Mouse (Mus musculus) limb, embryonic 13.5 days (tissue): ENCODE measurements around the gene Cdr2l. TPM values are rescaled to one million over a fixed set of nuclear protein-coding genes. Genes with fewer than 3 reads are reported as not detected.
"Not testable (repeated sequence)": the region's sequence is repeated elsewhere in the genome, so short reads cannot be mapped to it uniquely, and the experiment has no call there.

ENCODE experiments used
- ATAC-seq: fragments of 200-750 bp; cut with Nextera tagmentation; 2 replicates; pipeline ENCODE4 v1.8.0; 2017; ENCODE audit warnings: low read depth, moderate number of reproducible peaks, moderate TSS enrichment; ENCODE audit not compliant: low FRiP score
- H3K27ac ChIP-seq: fragments of 300-500 bp; sonication (generic); 2 replicates; pipeline ENCODE4 v1.5.1; 2015; ENCODE audit warnings: inconsistent platforms, mild to moderate bottlenecking, moderate library complexity
- H3K27me3 ChIP-seq: fragments of 300-500 bp; sonication (generic); 2 replicates; pipeline ENCODE4 v1.6.1; 2015; ENCODE audit warnings: mild to moderate bottlenecking, inconsistent platforms
- H3K36me3 ChIP-seq: fragments of 300-500 bp; sonication (generic); 2 replicates; pipeline ENCODE4 v1.6.1; 2015; ENCODE audit warnings: inconsistent platforms, mild to moderate bottlenecking, moderate library complexity
- H3K4me1 ChIP-seq: fragments of 300-500 bp; sonication (generic); 2 replicates; pipeline ENCODE4 v1.6.1; 2015; ENCODE audit warnings: inconsistent platforms
- H3K4me2 ChIP-seq: fragments of 300-500 bp; sonication (generic); replicated peaks from 2 replicates; pipeline ENCODE4 v1.6.1; 2015; ENCODE audit warnings: inconsistent platforms, mild to moderate bottlenecking, moderate library complexity
- H3K4me3 ChIP-seq: fragments of 300-500 bp; sonication (generic); 2 replicates; pipeline ENCODE4 v1.5.1; 2015; ENCODE audit warnings: moderate library complexity, mild to moderate bottlenecking, inconsistent platforms
- H3K9ac ChIP-seq: fragments of 300-500 bp; sonication (generic); 2 replicates; pipeline ENCODE4 v1.6.1; 2015; ENCODE audit warnings: mild to moderate bottlenecking, inconsistent platforms
- H3K9me3 ChIP-seq: fragments of 300-500 bp; sonication (generic); 2 replicates; pipeline ENCODE4 v1.6.1; 2016; ENCODE audit warnings: inconsistent platforms
- WGBS: fragments of 180-500 bp; shearing (Covaris S2); methylation state at CpG from one replicate; pipeline ENCODE4 v1.1.7; 2015; 5-methylcytosine and 5-hydroxymethylcytosine counted together
- polyA plus RNA-seq: library from polyadenylated mRNA; unstranded; fragments of >200 nt; fragmentation: Nextera tagmentation; extraction: Ambion mirVana; gene quantifications from 2 replicates; pipeline ENCODE4 v1.2.1, GENCODE M21; 2015

Cdr2l gene
- polyA plus RNA-seq, 1 experiment from 2014 or later: 11.3 TPM

DNA sequence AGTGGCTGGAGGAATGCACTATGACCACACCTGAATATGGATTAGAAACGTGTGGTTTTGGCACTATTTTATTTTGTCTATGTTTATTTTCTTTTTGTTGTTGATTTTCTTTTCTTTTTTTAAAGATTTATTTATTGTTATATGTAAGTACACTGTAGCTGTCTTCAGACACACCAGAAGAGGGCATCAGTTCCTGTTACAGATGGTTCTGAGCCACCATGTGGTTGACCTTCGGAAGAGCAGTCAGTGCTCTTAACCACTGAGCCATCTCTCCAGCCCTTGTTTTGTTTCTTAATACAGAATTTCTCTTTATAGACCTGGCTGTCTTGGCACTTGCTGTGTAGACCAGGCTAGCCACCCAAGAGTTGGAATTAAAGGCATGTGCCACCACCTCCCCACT, 9.0 kb upstream of the Cdr2l start:
- H3K27ac ChIP-seq: no peak overlapping the region
- H3K4me2 ChIP-seq: no peak overlapping the region
- no peak overlapping the region for H3K9ac ChIP-seq
- H3K4me1 ChIP-seq: peaks cover 9% of the 10 kb centered on the region
- no peaks in the 10 kb centered on the region for H3K36me3 ChIP-seq
- no peak for ATAC-seq
- H3K9me3 ChIP-seq: no peaks in the 10 kb centered on the region
- WGBS: 46% methylated on average over 2 of the region's 2 CpGs
- H3K27me3 ChIP-seq: peaks cover 84% of the 10 kb centered on the region
- H3K4me3 ChIP-seq: no peak overlapping the region

DNA sequence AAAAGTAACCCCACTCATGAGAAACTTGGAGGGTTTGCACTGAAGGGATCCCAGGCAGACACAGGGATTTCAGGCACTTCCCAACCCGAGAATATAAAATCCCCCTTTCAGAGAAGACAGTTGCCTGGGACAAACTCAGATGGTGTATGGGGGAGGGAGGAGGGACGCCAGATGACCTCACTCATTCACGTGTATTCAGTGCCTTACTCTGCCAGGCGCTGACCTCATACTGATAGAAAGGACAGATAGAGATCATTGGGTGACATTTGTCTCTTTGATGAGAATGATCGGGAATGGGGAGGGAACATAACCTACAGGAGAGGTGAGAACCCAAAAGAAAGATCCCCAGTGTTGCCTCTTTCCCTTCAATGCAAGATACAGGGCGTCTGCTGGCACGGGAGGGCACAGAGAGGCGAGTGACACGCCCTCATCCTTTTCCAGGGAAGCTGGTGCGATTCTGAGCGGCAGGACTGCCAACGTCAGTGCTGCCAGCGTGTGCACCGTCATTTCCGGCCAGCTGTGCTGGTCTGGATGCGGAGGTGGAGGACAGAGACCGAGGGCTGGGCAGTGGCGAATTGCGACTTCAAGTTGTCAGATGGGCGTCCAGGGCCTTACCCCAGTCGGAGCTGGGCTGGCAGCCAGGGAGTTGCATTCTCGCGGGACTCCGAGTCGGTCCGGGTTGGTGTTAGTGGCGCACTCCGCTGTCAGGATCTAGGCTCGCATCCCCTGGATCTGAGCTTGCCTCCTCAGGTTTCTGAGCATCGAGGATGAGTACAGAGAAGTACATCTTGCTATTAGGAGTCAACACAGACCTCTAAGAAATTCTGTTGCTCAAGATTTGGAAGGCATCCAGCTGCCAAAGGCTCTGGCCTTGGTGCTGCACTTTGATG, 7.7 kb upstream of the Cdr2l start:
- Histone ChIP-seq H3K9ac (peak overlapping the region; percentile 50), H3K4me3 (peak overlapping the region; percentile 38), H3K9me3 (no peaks in the 10 kb centered on the region), H3K36me3 (no peaks in the 10 kb centered on the region), H3K4me2 (peak overlapping the region; percentile 66), H3K4me1 (peaks cover 8% of the 10 kb centered on the region), H3K27ac (no peak overlapping the region), H3K27me3 (peaks cover 73% of the 10 kb centered on the region)
- no peak for ATAC-seq
- 3% methylated on average over 30 of the region's 30 CpGs for WGBS

DNA sequence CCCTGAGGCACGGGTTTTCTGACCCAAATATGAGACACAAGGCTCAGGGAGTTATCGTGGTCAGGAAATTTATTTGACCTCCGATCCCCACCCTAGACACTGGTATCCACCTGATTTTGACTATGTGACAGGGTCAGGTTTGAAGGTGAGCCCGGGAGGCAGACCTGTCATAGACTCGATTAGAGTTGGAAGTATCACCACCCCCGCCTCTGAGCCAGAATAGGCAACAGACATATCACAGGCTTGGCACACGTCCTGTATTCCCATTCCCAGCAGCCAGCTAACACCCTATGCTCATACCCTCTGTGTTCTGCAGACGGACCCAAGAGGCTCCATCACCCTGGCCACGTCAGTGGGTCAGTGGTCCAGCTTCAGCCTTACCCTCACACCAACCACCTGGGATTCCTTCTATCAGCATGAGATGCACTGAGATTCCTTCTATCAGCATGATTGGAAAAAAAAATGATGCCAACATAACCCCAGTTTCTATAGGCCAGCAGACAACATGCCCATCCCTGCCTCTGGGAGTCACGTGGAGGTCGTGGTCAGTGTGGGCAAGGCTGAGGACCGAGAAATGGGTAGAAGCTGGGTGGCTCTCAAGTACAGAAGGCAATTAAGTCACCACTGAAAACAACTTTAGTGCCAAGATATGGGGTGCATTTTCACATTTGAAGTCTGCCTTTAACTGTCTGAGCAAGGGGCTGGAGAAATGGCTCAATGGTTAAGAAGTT, 6.9 kb upstream of the Cdr2l start:
- H3K4me3 ChIP-seq: no peak overlapping the region

DNA sequence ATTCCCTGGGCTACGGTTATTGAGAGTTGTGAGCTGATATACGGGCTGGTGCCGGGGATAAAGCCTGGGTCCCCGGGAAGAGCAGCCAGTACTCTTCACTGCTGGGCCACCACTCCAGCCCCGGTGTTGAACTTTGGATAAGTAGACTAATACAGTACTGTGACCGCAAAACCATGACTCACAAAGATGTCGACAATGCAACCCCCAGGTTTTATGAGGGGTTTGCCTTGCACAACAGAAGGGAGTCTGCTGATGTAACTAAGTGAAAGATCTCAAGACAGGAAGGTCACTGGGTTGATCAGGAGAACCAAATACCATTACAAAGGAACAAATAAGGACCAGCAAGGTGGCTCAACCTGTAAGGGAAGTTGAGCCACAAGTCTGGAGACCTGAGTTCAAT, 5.0 kb upstream of the Cdr2l start:
- H3K9ac ChIP-seq: no peak overlapping the region
- no peaks in the 10 kb centered on the region for H3K9me3 ChIP-seq
- no peak overlapping the region for H3K4me2 ChIP-seq
- no peak for ATAC-seq
- H3K36me3 ChIP-seq: no peaks in the 10 kb centered on the region
- peaks cover 15% of the 10 kb centered on the region for H3K4me1 ChIP-seq
- no peak overlapping the region for H3K27ac ChIP-seq
- 64% methylated on average over 7 of the region's 7 CpGs for WGBS
- no peak overlapping the region for H3K4me3 ChIP-seq
- peaks cover 46% of the 10 kb centered on the region for H3K27me3 ChIP-seq

More for the DNA sequence above, 6.9 kb upstream of the Cdr2l start:
- no peaks in the 10 kb centered on the region for H3K36me3 ChIP-seq
- H3K27me3 ChIP-seq: peaks cover 65% of the 10 kb centered on the region
- no peak overlapping the region for H3K27ac ChIP-seq
- H3K4me2 ChIP-seq: peak overlapping the region; percentile 66; the same call in 1 of the 2 replicates
- WGBS: 64% methylated on average over 12 of the region's 12 CpGs
- H3K9me3 ChIP-seq: no peaks in the 10 kb centered on the region
- no peak for ATAC-seq
- H3K4me1 ChIP-seq: peaks cover 8% of the 10 kb centered on the region
- no peak overlapping the region for H3K9ac ChIP-seq

DNA sequence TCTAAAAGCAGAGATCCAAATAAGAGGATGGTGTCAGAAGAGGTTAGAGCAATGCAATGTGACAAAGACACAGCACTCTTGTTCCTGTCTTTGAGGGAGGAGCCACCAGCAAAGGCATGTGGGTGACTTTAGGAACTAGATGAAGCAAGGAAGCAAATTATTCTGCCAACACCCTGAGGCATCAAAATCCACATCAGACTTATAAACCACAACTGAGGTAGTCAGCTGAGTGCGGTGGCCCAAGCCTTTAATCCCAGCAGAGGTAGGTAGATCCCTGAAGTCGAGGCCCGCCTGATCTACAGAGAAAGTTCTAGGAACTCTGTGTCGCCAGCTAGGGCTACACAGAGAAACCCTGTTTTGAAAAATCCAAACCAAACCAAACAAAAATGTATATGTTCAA, 4.5 kb upstream of the Cdr2l start:
- Histone ChIP-seq H3K36me3 (no peaks in the 10 kb centered on the region), H3K4me3 (no peak overlapping the region), H3K27me3 (peaks cover 41% of the 10 kb centered on the region), H3K9me3 (no peaks in the 10 kb centered on the region), H3K4me1 (peaks cover 15% of the 10 kb centered on the region), H3K27ac (no peak overlapping the region), H3K4me2 (no peak overlapping the region), H3K9ac (no peak overlapping the region)
- no peak for ATAC-seq
- 75% methylated on average over 4 of the region's 4 CpGs for WGBS

DNA sequence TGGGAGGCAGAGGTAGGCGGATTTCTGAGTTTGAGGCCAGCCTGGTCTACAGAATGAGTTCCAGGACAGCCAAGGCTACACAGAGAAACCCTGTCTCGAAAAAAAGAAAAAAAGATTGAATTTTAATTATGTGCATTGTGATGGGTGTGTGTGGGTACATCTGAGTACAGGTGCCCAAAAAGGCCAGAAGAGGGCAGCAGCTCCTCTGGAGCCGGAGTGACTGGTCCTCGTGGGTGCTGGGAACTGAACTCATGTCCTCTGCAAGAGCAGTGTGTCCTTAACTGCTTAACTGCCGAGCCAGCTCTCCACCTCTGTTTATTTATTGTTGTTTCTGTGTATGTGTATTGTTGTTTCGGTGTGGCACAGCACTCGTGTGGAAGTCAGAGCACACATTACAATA, 3.9 kb upstream of the Cdr2l start:
- Histone ChIP-seq H3K4me3 (no peak overlapping the region), H3K9me3 (no peaks in the 10 kb centered on the region), H3K9ac (no peak overlapping the region), H3K27me3 (peaks cover 35% of the 10 kb centered on the region), H3K4me1 (peaks cover 20% of the 10 kb centered on the region), H3K4me2 (no peak overlapping the region), H3K36me3 (no peaks in the 10 kb centered on the region), H3K27ac (no peak overlapping the region)
- ATAC-seq: no peak
- 84% methylated on average over 7 of the region's 7 CpGs for WGBS

DNA sequence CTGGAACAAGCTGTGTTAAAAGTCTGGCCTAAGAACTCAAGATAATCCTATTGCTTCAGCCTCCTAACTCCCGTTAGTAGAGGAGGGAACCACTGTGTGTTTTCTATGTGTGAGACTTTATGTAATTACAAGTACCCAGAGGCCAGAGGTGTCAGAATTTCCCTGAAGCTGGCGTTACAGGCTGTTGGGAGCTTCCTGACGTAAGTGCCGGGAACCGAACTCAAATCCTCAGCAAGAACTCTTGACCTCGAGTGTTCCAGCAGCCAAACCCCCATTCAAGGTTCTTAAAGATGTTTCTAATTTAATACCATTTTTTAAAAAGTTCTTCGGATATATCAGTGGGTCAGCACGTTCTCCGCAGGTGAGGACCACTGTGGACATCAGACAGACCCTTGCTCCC, 440 bp upstream of the Cdr2l start:
- Histone ChIP-seq H3K9me3 (no peaks in the 10 kb centered on the region), H3K4me2 (peak overlapping the region; percentile 87), H3K36me3 (no peaks in the 10 kb centered on the region), H3K27me3 (peaks cover under 1% of the 10 kb centered on the region; the same call in 1 of the 2 replicates), H3K4me1 (peaks cover 38% of the 10 kb centered on the region), H3K4me3 (peak overlapping the region; percentile 80), H3K27ac (no peak overlapping the region; the same call in 1 of the 2 replicates), H3K9ac (peak overlapping the region; percentile 90; the same call in 1 of the 2 replicates)
- WGBS: 6% methylated on average over 9 of the region's 9 CpGs
- no peak for ATAC-seq

DNA sequence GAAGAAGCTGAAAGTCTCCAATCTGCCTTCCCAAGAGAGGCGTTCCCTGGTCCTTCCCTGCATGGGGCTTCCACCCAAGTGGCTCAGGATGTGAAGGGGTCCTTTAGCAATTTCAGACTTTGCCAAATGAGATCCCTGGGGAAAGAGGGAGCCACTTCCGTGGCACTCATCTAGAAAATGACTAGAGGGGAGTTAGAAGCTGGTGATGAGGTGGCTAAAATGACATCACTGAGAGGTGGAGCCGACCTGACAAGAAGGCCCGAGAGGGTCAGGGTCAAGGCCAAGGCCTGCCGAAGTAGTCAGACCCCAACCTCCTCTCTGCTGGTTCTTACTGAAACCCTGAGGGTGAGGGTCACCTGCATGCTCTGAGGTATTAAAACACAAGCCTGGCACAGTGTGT, 1.2 kb downstream of the Cdr2l start:
- Histone ChIP-seq H3K4me1 (peaks cover 38% of the 10 kb centered on the region), H3K27me3 (no peaks in the 10 kb centered on the region), H3K4me2 (peak overlapping the region; percentile 87), H3K27ac (no peak overlapping the region), H3K4me3 (peak overlapping the region; percentile 80), H3K36me3 (no peaks in the 10 kb centered on the region), H3K9ac (peak overlapping the region; percentile 90), H3K9me3 (no peaks in the 10 kb centered on the region)
- 15% methylated on average over 5 of the region's 5 CpGs for WGBS
- ATAC-seq: no peak

DNA sequence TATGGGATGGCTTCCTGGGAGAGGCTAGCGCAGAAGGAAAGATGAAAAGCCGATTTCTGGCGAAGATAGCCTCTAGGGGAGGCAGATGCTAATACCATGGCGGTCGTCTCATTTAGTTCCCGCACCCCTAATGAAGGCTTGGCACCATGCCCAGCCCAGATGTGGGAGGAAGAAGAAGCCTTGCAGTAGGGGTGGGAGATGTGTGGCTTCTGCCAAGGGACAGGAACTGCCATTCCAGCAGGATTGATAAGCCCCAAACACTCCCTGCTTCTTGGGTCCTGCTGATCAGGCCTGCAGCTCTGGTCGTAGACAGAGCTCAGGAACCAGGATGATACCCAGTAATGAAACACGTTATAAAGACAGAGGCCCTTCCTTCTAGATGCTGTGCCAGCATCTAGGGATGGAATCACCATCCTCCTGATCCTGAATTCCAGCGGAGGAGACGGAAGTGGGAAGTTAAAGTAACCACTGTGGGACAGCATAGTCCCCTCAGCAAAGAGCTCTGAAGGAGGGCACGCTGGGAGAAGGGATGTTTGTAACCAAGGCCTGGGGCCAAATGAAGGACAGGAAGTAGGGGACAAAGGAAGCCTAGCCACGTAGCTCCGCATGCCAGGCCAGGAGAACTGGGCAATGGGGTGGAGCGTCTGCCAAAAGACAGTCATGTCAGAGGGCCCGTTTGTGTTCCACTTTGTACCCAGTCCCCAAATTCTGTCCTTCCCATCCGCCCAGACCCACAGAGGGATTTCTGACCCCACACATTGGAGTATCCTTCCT, 2.2 kb downstream of the Cdr2l start:
- Histone ChIP-seq H3K9ac (peak overlapping the region; percentile 90), H3K9me3 (no peaks in the 10 kb centered on the region), H3K4me3 (peak overlapping the region; percentile 80), H3K27me3 (no peaks in the 10 kb centered on the region), H3K4me2 (peak overlapping the region; percentile 87), H3K27ac (no peak overlapping the region; the same call in 1 of the 2 replicates), H3K4me1 (peaks cover 38% of the 10 kb centered on the region), H3K36me3 (no peaks in the 10 kb centered on the region)
- 53% methylated on average over 16 of the region's 16 CpGs for WGBS
- ATAC-seq: no peak

DNA sequence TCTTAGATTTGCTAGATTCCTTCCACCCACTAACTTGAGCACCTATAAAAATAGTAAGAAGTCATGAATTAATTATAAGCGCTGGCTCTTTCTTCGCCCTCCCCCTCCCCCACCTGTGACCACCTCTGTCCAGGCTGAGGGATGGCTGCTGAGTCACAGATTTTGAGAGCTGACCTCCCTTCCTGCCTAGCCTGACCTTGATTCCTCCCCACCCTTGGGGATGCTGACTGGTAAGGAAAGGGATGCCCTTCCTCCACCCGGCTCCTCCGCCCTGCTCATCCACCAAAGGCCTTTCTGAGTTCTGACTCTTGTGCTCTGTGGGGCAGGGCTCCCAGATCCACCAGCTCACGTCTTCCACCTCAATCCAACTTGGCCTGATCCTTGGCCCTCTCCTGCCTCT, 2.9 kb downstream of the Cdr2l start:
- H3K9me3 ChIP-seq: no peaks in the 10 kb centered on the region
- H3K4me3 ChIP-seq: no peak overlapping the region
- no peaks in the 10 kb centered on the region for H3K36me3 ChIP-seq
- H3K9ac ChIP-seq: no peak overlapping the region
- 78% methylated on average over 5 of the region's 5 CpGs for WGBS
- H3K27ac ChIP-seq: no peak overlapping the region
- H3K4me1 ChIP-seq: peaks cover 38% of the 10 kb centered on the region
- no peak for ATAC-seq
- no peaks in the 10 kb centered on the region for H3K27me3 ChIP-seq
- no peak overlapping the region for H3K4me2 ChIP-seq

DNA sequence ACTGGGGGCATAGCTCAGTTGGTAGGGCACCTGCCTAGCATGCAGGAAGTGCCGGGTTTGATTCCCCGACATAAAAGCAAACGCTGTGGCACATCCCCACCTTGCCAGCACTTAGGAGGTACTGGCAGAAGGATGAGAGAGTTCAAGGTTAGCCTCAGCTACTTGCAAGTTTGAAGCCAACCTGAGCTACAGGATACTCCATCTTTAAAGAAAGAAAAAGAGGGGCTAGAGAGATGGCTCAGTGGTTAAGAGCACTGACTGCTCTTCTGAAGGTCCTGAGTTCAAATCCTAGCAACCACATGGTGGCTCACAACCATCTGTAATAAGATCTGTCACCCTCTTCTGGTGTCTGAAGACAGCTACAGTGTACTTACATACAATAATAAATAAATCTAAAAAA, 5.1 kb downstream of the Cdr2l start:
- H3K4me3 ChIP-seq: not testable (repeated sequence)
- peaks cover 20% of the 10 kb centered on the region for H3K36me3 ChIP-seq

DNA sequence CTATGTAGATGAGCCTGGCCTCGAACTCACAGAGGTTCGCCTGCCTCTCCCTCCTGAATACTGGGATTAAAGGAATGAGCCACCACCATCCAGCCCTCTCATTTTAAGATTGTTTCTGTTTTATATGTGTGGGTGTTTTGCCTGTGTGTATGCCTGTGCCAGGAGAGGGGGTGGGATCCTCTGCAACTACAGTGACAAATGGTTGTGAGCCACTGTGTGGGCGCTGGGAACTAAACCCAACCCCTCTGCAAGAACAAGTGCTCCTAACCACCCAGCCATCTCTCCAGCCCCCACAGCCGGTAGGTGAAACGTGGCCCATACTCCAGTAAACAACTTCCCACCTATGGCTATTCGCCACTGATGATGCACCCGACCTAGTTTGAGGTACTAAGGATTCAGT, 9.6 kb downstream of the Cdr2l start:
- H3K27me3 ChIP-seq: no peaks in the 10 kb centered on the region
- no peak overlapping the region for H3K4me3 ChIP-seq
- no peak overlapping the region for H3K4me2 ChIP-seq
- WGBS: 88% methylated on average over 7 of the region's 7 CpGs
- peaks cover 64% of the 10 kb centered on the region for H3K36me3 ChIP-seq
- no peak for ATAC-seq
- H3K4me1 ChIP-seq: no peaks in the 10 kb centered on the region
- H3K9ac ChIP-seq: no peak overlapping the region
- H3K9me3 ChIP-seq: no peaks in the 10 kb centered on the region
- no peak overlapping the region for H3K27ac ChIP-seq

More for the DNA sequence above, 5.1 kb downstream of the Cdr2l start:
- H3K27me3 ChIP-seq, H3K27ac ChIP-seq, H3K4me2 ChIP-seq, H3K9me3 ChIP-seq, H3K9ac ChIP-seq, ATAC-seq: not testable (repeated sequence)
- H3K4me1 ChIP-seq: peaks cover 31% of the 10 kb centered on the region
- 92% methylated on average over 3 of the region's 3 CpGs for WGBS
